Mouse (Mus musculus) adrenal gland (tissue): ENCODE results near the gene Stab1.

Experiments
- intact Hi-C: fragments of 180-260 bp; cut with DNase I; formaldehyde crosslinking; loops from one replicate; pipeline ENCODE4 v1.15.1; 2025

Gene Stab1

DNA sequence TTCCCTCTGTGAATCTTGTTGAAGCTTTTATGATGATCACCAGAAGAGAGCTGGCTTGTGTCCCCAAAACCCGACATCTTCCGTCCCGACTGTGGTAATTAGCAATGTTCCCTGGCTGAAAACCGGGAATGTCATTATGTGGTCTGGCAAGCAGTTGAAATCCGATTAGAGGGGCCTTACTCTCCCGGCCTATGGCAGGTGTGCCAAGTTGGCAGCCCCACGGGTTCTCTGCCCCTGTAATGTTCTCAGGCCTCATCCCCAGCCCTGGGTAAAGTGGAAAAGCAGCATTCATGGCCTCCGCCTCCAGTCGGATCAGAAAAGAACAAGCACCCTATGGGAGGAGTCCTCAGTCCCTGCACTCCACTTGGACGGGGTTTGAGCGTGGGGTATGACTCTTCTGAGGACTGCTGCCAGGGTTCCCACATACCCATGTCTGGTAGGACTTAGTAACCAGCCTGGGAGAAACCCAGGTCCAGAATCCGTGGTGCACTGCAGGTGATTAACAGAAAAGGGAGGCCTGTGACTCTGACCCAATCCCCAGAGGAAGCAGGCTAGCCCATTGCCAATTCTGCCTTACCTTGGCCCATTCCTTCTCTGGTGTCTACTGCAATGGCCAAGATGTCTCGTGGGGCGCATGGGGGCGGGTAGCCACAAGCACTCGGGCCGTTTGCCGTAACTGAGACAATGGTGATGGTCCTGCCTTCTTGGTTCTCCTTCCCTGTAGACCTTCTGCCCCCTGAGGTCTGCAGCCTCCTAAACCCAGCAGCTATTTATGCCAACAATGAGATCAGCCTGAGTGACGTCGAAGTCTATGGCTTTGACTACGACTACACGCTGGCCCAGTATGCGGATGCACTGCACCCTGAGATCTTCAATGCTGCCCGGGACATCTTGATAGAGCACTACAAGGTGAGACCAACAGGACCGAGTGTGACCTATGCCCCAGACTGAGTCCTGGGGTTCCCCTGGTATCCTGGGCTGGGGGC lies 34.1 kb downstream of the Stab1 start:
- intact Hi-C loops: loop anchor here (5.0 kb wide), 1 partner anchor 48 kb away; no protein-coding TSS in a partner anchor

- intact Hi-C loops: loop anchor here (5.0 kb wide), 1 partner anchor 49 kb away; no protein-coding TSS in a partner anchor
Observed at GRCm38 (mm10) chr14:31133023-31133665, 35.3 kb downstream of the Stab1 start.

DNA sequence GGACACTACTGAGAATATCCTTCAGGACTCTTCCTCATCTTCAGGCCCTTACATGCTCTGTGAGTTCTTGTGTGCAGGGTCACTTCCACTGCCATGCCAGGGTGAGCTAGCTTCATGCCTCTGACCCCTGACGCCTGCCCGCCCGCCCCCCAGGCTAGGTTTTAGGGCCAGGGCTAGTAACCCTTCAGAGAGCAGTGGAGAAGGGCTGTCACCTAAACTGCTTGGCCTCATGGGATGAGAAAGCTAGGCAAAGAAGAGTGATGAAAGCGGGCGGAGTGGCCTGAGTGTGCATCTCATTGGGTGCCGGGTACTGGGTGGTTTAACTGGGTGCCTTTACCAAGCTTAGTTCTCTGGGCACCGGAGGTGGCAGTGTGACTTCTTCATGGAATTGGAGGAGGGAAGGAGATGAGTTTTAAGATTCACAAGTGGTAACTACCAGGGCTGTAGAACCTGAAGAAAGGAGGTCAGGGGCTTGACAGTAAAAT lies 35.9 kb downstream of the Stab1 start:
- intact Hi-C loops: loop anchor here (5.0 kb wide), 1 partner anchor 50 kb away; no protein-coding TSS in a partner anchor

DNA sequence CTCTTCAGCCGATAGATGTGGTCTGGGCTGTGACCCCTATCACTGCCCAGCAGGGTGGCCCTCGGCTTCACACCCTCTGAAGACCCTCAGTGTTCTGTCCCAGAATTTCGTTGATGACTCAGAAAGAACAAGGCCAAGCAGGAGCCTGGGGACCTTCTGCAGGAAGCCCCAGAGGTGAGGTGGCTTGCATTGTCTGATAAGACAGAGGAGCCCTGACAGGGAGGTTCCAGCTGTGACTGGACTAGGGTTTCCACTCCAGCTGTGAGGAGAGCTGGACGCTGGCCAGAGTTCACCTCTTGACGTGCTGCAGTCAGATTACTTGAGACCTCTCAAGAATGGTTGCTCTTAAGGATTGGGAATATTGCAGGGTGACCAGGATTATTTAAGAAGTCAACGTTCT lies 36.4 kb downstream of the Stab1 start:
- intact Hi-C loops: loop anchor here (5.0 kb wide), 1 partner anchor 50 kb away; no protein-coding TSS in a partner anchor

DNA sequence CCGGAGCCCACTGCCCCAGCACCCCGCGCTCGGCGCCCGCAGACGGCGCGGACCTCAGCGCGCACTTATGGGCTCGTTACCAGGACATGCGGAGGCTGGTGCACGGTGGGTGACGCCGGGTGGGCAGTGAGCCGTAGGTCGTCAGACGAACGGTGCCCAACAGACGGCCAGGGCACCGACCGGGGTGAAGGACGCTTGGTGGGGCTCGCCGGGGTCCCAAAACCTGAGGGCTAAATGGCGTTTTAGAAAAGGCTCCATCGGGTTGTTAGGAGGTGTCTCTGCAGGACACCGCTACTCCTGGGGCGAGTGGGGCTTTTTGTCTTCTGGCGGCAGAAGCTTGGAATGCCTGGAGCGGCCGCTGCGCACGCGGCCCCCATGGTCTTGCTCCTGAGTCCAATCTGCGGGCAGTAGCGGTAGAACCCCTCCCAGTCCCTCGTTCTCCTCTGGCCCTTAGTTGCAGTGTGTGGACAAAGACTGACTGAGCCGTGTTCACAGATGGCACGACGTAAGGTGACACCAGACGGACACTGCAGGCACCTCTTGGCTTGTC lies 37.1 kb downstream of the Stab1 start:
- intact Hi-C loops: loop anchor here (5.0 kb wide), 1 partner anchor 51 kb away; no protein-coding TSS in a partner anchor

- intact Hi-C loops: loop anchor here (5.0 kb wide), 1 partner anchor 52 kb away; no protein-coding TSS in a partner anchor
Observed at GRCm38 (mm10) chr14:31130236-31131220, 37.9 kb downstream of the Stab1 start, which contains the start of gene Nt5dc2. Nt5dc2 (plus strand) TSS chr14:31131053.

GRCm38 (mm10) chr14:31129326-31130235 lies 38.9 kb downstream of the Stab1 start:
- intact Hi-C loops: loop anchor here (5.0 kb wide), 1 partner anchor 53 kb away; no protein-coding TSS in a partner anchor

- intact Hi-C loops: no loop called here
Observed at GRCm38 (mm10) chr14:31128826-31129219, 39.6 kb downstream of the Stab1 start, which contains the start of gene Smim4. Smim4 (minus strand) TSS chr14:31128956.

- intact Hi-C loops: no loop called here
Observed at GRCm38 (mm10) chr14:31128101-31128825, 40.2 kb downstream of the Stab1 start.

DNA sequence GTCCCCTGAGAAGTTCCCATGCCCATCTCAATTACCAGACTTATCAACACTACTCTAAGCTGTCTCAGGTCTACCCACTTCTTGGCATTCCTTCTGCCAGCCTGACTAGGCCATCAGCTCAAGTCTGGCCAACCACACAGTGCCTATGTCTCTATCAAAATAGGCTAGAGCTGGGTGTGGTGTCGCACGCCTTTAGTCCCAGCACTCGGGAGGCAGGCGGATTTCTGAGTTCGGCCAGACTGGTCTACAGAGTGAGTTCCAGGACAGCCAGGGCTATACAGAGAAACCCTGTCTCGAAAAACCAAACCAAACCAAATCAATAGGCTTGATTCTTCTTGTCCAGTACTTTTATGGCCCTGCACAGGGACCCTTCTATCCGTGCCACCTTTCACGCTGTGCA lies 41.6 kb downstream of the Stab1 start:
- intact Hi-C loops: no loop called here

DNA sequence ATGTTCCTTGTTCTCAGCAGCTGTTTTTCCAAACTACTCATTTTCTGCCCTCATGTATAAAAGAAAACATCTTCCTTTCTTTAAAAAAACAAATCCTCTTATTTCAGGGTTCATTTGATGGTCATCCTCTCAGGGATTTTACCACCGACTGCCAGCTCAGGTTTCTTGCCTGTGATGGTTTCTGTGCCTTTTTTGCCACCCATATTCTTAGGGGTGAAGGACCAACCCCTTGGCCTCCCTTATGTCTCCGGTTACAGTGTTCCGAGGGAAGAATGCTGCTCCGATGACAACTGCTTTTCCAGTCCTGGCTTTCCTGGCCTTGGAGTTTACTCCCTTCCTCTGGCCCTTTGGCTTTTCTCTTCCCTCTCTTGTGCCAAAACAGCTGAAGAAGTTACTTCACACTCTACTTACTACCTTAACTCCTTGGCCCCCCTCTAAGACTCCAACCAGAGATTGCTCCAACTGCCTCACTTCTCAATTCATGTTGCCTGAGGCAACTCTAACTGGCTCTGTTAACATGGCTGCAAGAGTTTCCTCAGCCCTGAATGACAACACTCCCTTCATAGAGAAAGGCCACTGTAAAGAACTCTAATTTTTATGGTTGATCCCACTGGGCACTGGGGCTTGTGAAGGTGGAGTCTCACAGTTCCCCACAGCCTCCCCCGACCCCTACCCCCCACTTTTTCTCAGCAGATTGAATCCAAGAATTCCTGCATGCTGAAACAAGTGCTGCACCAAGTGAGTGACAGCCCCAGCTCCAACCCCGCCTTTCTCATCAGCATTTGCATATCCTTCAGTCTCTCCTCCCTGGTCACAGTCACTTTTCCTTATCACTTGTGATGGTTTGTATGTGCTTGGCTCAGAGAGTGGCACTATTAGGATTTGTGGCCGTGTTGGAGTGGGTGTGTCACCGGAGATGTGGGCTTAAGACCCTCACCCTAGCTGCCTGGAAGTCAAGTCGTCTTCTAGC lies 43.0 kb downstream of the Stab1 start:
- intact Hi-C loops: no loop called here

DNA sequence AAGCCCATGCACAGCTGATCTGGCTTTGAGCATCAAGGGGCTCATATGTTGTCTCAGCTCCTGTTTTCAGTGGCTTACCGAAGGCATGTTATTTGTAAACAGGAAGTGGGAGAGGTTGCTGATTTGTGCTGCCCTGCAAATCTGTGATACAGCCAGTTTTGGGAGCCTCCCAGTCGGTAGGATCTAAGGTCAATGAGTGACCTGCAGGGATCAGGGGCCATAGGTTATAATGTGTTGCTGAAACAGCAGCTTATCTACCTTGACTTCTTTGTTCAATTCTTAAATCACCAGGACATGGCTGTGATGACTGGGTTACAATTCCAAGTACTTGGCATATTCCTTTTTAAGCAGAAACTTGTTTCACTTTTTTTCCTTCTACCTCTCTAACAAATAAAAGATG lies 52.9 kb downstream of the Stab1 start:
- intact Hi-C loops: no loop called here

DNA sequence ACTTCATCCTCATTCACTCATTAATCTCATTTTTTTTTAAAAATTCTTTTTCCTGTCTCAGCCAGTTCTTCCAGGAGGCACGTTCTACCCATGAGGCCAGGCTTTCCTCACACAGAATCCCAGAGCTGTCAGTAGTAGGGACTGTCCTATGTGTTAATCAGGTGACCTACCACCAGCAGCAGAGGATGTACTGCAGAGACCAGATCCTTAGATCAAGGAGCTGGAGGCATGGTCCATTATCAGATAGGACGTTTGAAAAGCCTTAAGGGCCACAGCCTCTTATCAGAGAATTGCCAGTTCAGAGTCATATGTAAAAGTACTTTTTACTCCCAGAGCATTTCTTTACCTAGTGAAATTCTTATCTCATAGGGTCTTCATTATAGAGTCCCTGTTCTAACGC lies 54.4 kb downstream of the Stab1 start:
- intact Hi-C loops: no loop called here

- intact Hi-C loops: no loop called here
Observed at GRCm38 (mm10) chr14:31112187-31112586, 56.3 kb downstream of the Stab1 start.

DNA sequence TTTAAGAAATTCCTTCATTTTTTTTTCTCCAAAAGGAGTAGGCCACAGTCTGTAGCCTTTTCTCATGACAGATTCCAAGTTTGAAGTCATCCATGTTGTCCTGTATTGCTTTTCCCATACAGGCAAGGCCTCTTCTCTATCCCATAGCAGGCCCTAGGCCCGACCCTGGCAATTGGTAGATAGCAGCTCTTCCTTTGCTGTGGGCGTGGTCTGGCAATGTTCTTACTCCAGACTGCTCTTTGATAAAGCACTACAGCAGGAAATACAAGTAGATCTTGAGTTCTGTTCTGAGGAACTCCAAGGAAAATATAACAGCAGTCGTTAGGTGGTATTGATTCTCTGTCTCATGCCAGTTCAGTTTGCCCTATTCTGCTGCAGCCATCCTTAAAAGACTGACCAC lies 57.8 kb downstream of the Stab1 start:
- intact Hi-C loops: no loop called here

DNA sequence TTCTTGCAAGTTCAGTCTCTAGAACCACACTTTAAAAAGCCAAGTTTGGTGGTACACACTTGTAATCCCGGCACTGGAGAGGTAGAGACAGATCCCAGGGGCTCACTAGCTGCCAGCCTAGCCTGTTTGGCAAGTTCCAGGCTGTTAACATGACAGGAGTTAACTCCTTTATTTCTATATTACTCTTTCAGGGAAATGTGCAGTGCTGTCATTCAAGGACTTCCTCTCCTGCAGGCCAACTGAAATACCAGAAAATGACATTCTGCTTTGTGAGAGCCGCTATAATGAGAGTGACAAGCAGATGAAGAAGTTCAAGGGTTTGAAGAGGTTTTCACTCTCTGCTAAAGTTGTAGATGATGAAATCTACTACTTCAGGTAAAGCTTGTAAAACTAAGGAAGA lies 63.3 kb downstream of the Stab1 start:
- intact Hi-C loops: no loop called here

DNA sequence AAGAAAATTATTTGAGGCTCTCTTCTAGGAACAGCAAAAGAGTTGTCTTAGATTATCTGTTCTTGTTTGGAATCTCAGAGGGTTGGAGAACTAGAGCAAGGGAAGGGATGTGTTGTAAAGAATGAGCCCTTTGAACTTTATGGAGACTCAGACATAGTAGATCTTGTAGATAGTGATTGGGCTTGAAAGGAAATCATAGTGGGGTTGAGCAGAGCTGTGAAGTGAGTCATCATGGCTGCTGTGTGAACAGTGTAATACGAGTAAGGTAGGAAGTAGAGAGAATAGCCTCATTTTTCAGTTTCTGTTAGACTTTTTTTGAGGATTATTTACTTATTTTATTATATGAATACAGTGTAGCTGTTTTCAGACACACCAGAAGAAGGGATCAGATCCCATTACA lies 78.5 kb downstream of the Stab1 start:
- intact Hi-C loops: no loop called here
